Mouse (Mus musculus) lung, postnatal 4 days (tissue): ENCODE measurements around the gene Kctd17.
A peak's percentile ranks its signal among the peaks of the same experiment; 100 is the strongest.

ENCODE experiments used
- DNase-seq, 2 experiments: peaks; one replicate each; pipeline ENCODE4 v3.0.0; 2021

The Kctd17 gene

DNA sequence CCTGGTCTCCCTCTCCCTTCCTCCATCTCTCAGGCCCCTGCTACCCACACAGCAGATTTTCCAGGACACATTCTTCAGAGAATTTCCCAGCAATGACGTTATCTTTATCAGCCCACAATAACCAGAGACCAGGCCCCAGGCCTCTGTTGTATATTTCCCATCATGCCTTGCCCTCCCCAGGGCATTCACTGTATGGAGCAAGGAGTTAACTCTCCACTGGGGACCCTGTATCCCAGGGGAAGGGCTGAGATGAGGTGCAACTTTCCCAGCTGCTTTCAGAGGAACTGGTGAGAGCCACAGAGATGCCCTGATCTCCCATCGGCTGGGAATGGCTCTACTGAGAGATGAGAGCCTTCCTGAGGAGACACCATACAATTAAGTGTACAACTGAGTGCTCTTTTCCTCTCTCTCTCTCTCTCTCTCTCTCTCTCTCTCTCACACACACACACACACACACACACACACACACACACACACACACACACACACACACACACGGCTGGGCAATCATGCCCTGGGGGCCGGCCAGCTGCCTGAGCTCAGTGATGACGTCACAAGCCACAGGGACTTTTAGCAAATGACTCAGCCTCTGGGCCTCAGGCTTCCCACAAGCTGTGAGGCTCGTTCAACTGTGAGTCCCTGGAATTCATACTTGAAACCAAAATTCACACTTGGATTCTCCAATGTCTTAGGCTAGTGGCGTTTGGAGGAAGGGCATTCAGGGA lies 21.5 kb downstream of the Kctd17 start:
- peak; percentile 62 to 66 for DNase-seq

DNA sequence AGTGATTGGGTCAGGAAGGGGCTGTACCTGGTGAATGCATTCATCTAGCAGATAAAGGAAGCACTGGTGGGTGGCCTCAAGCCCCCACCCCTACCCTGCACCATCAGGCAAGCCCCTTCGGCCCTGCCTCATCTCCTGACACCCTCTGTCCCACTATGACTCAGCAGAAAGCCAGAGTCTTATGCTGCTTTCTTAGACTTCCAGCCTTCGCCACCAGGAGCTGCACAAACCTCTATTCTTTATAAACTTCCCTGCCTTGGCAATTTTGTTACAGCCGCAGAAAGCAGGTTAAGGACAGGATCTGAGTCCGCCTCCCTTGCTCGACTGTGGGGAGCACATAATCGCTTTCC lies 22.0 kb downstream of the Kctd17 start:
- no peak for DNase-seq

DNA sequence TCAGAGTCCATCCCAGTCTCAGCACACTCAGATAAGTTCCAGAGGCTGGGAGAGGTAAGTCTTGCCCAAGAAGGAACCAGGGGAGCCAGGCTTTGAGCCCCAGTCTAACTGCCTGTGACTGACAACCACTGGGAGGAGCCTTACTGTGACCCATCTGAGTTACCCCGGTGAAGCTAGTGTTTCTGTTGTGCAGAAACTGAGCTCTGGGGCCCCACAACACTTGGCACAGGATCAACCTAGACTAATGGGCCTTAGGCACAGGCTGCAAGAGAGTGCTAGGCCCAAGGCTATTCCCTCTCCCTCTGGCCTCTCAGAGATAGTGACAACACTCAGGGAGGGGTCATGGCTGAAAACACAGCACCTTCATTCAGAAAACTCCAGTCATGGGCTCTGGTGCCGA lies 22.8 kb downstream of the Kctd17 start:
- DNase-seq: no peak

DNA sequence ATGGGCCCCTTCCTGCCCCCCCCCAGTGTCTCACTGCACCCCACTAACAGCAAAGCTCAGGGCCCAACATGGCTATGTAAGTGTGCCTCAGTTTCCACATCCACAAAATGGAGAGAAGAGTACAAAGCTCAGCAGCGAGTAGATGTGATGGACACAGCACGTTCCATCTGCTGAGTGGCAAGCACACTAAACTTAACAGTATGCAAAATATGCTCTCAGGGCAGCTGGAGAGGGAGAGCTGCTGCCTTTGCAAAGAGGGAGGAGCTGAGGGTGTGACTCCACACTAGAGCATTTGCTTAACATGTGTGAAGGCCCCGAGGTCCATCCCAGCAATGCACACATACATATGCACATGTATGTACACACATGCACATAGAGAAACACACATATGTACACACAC lies 24.6 kb downstream of the Kctd17 start:
- DNase-seq: no peak

DNA sequence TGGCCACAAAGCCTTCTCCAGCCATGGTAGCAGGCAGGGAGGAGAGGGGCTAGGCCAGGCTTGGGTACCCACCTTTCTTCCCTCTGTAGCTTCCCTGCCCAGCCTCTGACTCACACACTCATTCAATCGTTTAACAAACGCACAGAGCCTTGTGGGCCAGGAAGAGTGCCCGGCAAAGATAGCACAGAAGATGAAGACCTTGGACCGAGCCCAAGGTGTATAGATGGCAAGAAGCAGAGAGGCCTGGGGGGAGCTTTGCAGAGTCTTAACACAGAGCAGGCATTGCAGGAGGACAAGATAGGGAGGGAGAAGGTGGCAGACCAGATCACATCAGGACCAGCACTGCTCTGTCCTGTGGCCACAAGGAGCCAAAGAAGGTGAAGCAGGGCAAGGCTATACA lies 26.8 kb downstream of the Kctd17 start:
- DNase-seq: no peak

DNA sequence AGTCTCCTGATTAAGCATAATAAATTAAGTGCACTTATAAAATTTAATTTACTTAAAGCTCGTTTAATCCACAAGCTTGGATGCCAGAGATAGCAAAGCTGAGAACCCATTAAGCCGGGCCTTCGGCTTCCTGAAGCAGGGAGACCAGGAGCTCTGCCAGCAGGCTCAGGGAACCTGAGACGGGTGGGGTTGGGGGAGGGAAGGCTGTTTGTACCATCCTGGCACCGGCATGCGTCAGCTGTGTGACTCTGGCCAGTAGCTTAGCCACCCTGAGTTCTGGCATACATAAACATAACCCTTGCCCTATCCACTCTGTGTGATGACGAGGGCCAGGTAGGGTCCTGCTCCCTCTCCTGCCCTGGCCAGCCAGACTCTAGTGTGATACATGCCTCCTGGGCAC lies 27.7 kb downstream of the Kctd17 start:
- DNase-seq: no peak

DNA sequence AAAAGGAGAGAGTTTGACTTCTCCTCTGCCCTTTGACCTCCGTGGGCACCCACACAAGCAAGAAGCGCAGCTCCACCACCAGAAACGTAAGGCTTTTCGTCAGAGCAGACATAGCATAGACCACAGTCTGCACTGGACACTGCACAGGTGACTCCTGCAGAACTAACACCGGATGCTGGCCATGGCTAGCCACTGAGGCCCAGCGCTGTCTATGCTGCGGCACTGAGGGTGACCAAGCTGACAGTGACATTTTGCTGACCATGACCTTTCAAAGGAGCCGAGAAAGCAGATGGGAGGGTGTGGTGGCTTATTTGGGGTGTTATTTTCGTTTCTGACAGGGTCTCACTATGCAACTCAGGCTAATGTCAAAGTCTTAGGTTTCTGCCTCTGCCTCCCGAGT lies 28.8 kb downstream of the Kctd17 start:
- no peak for DNase-seq

DNA sequence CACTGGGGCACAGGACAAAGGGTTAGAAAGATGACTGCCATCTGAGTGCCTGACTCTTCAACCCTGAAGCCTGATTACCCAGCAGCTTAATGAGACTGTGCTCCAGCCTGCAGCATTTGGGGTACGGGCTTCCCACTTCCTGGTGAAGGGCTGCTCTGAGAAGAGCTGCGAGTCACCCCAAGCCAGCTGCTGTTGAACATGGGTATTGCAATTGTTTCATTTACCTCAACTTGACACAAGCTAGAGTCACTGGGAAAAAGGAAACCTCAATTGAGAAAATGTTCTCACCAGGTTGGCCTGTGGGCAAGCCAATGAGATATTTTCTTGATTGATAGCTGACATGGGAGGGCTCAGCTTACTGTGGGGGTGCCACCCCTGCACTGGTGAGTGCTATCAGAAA lies 34.6 kb downstream of the Kctd17 start:
- DNase-seq: no peak

DNA sequence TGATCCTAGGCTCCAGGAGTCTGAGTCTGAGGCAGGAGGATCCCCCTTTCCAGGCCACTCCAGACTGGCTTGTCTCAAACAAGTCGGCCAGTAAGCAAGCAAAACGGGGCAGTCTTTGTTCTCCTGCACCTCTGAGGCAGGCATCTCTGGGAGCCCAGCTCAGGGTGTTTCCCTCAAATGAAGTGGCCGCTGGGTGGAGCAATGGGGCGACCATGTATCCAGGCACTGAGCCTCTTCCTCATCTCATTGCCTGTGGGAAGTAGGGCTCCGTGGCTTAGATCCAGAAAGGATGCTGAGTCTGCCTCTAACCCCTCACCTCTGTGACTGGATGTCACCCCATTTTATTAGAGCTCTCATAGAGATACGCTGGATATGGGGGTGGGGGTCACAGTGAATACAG lies 38.4 kb downstream of the Kctd17 start:
- no peak for DNase-seq

DNA sequence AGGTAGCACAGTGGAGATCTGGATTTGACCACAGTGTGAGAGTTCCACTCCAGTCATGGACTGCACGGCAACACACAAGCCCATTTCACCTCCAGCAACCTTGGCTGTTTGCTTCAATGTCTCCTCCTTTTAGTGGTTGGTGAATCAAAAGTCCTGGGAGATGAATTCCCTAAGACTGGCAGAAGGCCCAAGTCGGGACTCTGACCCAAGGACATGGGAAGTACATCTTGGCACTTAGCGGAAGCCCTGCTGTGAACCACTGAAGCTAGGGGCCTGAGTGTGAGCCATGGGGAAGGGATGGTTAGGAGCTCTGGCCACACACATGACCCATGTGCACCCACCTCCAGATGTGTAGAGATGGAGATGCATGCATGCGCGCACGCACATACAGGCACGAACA lies 39.2 kb downstream of the Kctd17 start:
- no peak for DNase-seq

DNA sequence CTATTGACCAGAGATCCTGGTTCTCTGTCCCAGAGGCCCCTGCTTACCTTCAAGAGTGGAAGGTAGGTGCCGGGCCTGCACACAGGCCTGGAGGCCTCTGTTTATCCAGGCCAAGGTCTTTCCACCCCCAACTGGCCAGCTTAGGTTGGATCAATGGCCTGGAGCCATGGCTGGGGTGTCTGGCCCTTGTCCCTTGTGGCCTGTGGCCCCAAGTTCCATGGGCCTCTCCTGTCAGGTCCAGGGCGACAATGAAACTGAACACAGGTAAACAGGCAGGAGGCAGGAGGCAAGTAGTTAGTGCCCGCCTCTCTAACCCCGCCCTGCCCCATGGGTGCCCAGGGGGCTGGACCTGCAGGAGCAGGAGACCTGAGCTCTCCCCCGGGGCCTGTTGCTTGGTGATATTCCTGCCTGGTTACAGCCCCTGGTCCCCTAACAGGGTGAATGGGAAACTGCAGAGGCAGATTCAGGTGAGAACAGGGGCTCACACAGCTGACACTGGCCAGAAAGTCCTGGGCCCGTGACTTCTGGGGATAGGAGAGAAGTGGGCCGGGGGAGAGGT lies 40.1 kb downstream of the Kctd17 start, which contains the start of gene Tmprss6:
Gene Tmprss6, minus strand, starts transcription at position 256 of the 559 bp plus-strand sequence.
- DNase-seq: no peak

DNA sequence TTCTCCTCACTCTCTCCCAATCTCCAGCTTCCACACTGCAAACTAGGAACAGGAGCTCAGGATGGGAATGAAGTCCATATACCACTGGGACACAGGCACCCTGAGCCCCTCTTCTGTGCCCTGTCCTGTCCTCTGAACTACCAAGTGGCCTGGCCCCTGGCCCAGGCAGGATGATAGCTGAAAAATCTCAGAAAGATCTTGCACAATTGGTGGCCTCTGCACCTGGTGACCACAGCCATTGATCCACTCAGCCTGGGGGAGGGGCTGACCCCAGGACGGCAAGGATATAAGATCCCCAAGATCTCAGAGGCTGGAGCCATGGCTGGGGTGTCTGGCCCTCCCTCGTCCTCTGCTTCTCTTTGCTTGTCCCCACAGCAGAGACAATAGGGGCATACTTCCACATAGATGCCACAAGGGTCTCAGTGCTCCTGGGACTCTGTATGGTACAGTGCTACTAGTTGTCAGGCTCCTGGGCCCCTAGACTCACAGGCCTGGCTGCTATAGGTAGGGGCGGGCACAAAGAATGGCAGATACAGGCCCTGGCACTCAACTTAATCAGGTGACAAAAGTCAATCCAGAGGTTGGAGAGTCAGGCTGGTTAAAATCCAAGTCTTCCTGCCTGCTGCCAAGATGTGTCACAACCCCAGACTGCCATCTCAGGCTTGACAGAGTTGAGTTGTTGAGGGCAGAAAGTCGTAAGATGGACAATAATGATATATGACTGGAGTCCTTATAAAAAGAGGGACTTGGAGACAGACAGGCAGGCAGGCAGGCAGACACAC lies 42.3 kb downstream of the Kctd17 start:
- DNase-seq: no peak

DNA sequence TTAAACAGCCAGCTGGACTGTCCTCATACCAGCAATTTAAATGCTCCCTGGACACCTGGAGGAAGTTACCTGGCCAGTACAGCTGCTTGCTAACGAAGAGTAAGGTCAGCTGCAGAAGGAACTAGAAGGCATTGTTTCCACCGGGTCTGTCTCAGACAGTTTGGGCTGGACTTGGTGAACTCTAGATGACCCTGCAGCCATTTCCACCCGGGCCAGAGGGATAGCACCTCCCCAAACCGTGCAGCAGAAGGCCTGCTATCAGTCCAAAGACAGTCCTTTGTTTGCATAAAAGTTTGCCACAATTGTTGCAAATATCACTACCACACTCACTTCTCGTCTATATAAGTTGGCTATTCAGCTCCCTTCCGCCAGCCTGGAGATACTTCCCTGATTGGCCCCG lies 43.5 kb downstream of the Kctd17 start:
- no peak for DNase-seq

DNA sequence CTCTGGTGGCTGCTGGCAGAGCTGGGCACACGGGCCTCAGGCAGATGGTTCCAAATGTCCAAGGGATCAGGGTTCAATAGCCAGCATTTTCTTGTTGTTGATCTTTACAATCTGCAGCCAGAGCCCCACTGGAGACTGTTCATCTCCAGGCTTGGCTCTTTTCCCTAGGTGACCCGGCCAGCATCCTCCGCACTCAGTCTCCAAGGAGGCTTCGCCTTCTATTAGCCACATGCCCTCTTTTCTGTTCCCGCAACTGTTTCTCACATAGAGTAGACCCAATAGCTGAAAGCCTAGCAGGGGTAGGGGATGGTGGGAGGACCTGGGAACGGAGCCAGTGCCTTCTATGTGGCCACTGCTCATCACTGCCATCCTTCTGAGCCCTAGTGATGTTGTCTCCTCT lies 45.1 kb downstream of the Kctd17 start:
- DNase-seq: no peak

DNA sequence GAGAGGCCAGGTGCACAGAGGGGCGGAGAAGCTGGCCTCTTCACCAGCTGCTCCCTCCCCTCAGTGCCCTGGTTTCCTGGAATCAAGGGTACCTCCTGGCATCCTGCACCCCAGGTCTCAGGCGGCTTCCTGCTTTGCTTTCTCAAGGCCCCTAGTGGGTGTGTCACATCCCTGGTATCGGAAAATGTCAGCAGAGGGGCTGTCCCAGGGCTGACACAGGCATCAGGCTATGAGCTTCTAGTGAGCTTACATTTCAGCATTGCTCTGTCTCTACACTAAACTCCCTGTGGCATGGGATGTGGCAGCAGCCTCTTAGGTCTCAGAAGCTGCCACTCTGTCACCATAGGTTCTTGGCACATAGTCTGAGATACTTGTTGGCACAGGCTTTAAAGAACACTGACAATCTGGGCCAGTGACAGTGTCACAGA lies 47.3 kb downstream of the Kctd17 start:
- DNase-seq: no peak

DNA sequence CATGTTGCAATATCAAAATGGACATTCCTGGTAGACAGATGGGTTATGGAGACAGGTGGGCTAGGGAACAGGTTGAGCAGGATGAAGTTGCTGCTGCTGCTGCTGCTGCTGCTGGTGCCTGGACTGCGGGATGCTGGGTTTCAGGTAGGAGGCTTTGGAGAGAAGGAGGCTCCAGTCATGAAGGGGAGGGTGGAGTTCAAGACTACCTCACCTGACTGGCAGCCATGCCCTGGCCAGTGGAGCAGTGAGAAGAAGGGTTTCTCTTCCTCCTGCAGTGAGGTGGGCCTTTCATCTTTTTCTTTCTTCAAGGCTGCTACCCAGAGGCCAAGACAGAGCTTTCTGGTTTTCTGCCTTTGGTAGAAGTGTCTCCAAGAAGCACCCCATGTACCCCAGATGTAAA lies 48.5 kb downstream of the Kctd17 start:
- DNase-seq: no peak

DNA sequence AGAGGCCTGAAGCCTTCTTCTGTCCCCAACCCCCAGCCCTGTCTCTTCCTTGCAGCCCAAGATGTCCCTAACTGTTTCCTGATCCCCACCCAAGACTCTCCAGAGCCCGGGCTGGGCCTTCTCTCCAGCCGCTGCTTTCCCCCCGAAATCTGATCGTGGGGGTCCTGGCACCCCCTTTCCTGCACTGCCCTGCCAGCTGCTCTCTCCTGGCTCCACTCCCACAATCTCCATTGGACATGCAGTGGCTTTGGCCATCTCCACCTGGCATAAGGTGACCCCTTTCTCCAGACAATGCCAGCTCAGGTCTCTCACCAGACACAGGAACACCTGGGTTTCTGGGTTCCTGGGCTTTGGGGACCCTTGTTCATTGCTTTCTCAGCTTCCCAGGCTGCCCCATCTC lies 49.7 kb downstream of the Kctd17 start:
- DNase-seq: no peak

DNA sequence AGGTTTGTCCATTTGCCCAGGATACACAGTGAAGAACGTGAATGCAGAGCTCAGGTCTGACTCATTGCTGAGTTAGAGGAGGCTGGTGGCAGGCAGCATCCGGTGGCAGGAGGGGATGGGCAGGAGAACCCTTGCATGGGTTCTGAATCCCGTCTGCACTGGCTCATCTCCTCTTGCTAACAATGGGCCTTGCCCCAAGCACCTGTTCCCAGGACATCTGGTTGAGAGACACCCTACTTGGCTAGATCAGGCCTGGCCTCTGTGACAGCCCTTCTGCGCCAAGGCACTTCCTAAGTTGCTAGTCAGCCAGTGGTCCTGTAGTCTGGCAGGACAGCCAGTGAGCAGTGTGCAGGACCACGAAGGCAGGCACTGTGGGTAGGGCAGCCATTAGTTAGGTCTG lies 51.1 kb downstream of the Kctd17 start:
- no peak for DNase-seq

DNA sequence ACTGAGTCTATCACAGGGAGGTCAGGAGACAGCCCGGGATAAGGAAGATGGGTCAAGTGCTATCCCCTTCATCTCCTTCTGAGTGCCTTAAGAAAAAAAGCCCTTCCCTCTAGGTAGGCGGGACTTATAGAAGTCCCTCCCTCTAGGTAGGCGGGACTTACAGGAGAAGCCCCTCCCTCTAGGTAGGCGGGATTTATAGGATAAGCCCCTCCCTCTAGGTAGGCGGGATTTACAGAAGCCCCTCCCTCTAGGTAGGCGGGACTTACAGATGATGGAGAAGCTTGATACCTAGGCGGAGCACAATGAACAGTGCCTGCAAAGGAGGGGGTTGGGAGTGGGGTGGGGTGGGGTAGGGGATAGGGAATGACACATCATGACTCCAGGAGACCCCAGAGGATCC lies 51.7 kb downstream of the Kctd17 start:
- DNase-seq: no peak

DNA sequence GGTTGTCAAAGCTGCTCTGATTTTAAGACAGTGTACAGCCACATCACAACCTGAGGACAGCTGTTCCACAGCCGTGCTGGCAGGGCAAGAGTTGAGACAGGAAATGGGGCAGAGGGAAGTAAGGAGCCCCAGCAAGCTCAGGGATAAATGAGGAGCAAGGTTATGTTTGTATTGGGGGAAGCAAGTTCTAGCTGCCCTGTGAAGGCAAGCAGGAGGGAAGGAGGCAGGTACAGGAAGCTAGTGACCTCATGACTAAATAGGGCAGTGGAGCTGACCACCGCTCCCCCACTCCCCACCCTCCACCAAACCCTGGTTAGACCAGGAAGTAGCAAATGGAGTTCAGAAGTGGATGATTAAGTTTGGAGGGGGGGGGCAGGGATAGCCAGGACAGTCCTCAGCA lies 52.6 kb downstream of the Kctd17 start:
- no peak for DNase-seq

DNA sequence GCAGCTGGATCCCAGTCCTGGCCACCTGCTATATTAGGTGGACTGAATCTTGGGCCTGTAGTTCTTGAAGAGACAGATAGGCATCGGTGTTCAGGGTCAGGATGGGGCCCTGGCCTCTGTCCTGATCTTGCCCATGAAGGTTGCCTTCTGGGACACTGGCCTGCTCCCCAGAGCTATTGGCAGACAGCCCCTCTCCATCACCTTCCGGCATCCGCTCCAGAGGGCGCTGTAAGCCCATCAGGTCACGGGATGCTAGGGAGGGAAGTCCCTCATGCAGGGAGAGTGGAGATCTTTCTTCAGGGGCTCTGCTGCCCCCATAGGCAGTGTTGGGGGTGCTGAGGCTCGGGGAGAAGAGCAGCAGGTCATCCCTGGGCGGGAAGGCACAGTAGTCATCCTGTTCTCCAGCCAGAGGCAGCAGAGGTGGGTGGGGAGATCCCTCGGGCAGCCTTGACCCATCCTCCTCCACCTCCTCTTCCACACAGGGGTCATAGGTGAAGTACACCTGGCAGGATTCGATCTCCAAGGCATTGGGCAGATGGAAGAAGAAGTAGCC lies 53.2 kb downstream of the Kctd17 start:
- DNase-seq: peak in 1 of 2 experiments; percentile 13

DNA sequence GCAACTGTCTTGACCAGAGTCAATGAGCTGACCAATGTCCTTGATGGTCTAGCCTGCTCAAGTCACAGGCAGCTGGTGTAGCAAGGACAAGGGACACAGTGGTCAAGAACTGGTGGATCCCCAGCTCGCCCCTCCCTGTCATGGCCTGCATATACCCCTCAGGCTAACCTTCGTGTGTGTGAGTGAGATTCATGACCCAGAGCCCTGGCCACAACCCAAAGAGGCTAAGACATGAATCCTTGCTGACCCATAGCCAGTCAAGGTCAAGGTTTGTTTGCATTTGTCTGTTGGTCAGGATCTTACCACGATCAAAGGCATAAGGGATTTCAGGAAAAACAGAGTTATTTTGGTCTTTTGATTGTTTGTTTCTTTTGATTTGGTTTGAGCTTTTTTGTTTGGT lies 54.2 kb downstream of the Kctd17 start:
- no peak for DNase-seq

DNA sequence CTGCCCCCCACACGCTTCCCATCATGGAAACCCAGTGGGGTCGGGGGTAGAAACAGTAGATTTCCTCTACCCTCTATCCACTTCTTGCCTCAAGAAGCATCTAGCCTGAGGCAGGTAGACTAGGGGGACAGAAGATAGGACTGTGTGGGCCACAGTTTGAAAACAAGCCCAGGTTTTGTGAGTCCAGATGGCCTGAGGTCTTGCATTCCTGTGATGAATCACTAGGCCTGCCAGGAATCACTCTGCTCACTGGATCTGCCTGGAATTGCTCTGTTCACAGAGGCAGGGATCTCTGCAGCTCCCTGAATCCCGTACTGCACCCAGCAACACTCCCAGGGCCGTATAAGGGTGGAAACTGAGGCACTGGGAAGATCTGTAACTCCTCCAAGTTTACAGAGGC lies 54.9 kb downstream of the Kctd17 start:
- no peak for DNase-seq

DNA sequence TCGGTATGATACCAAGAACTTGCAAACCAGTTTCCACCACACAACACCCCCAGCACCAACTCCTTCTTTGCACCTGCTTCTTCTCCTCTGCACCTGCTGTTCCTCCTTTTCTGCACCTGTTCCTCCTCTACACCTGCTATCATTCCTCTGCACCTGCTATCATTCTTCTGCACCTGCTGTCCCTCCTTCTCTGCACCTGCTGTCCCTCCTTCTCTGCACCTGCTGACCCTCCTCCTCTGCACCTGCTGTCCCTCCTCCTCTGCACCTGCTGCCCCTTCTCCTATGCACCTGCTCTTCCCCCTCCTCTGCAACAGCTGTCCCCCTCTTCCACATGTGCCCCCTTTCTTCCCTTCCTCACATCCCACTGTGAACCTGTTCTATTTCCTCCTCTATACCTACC lies 58.2 kb downstream of the Kctd17 start:
- no peak for DNase-seq
